Comparison of ENCODE assay signal across 24 mouse cellular contexts in genomic region chr5:141097878-141098277, GRCm38 (mm10).
DNase-seq lines count a peak whose midpoint lies in the region; ATAC-seq and TF ChIP-seq lines count a peak whose summit lies in the region.
"Had no signal": no experiment of that assay in that cellular context is flagged by ENCODE, and none has a peak within 500 bp of the region (broad histone marks: within the 10 kb centered on the region; RNA-seq: fewer than 3 reads in every experiment).

No protein-coding gene starts in this region.

- peak; percentile 73; the same call in 1 of the 2 replicates for ATAC-seq in forebrain, embryonic 13.5 days
- no peak for ATAC-seq in forebrain, embryonic 11.5 days (replicated peaks; ENCODE audit: low FRiP score)
- 0 out of 2 replicates have a peak, but pooled peaks have one; percentile 59 for ATAC-seq in heart, embryonic 11.5 days (replicated peaks; ENCODE audit: insufficient number of reproducible peaks, low FRiP score, low TSS enrichment)
- ATAC-seq in forebrain, postnatal 0 days, result peak; percentile 95
- peak; percentile 90 for ATAC-seq in heart, postnatal 0 days (ENCODE audit: insufficient read depth, low read depth)
- ATAC-seq: CD4-positive, CD25-positive, alpha-beta regulatory T cell, adult 4 months; liver, postnatal 0 days had no signal

- peak; percentile 94 for TF ChIP-seq EP300 in heart, postnatal 0 days (IDR thresholded peaks at IDR 0.05; ENCODE audit: low read depth)

- no peaks in the 10 kb centered on the region for H3K4me1 ChIP-seq in forebrain, embryonic 13.5 days
- H3K4me1 ChIP-seq in forebrain, embryonic 11.5 days (replicated peaks; ENCODE audit: control insufficient read depth, insufficient read depth, low read length), result no peaks in the 10 kb centered on the region
- peaks cover 3% of the 10 kb centered on the region; the same call in 1 of the 2 replicates for H3K4me1 ChIP-seq in heart, embryonic 11.5 days (ENCODE audit: control insufficient read depth, insufficient read depth, low read length)
- no peaks in the 10 kb centered on the region for H3K4me1 ChIP-seq in forebrain, postnatal 0 days (ENCODE audit: insufficient read depth)
- 0 out of 2 replicates have a peak, but pooled peaks cover 14% of the 10 kb centered on the region for H3K4me1 ChIP-seq in heart, postnatal 0 days (ENCODE audit: control insufficient read depth, insufficient read depth)
- no peaks in the 10 kb centered on the region for H3K4me1 ChIP-seq in hindbrain, embryonic 10.5 days (replicated peaks)
- H3K4me1 ChIP-seq: hindbrain, embryonic 12.5 days; limb, embryonic 12.5 days; midbrain, embryonic 12.5 days had no signal

- 39% methylated on average over 4 of the region's 4 CpGs for WGBS in forebrain, embryonic 13.5 days
- 70% methylated on average over 4 of the region's 4 CpGs for WGBS in forebrain, embryonic 11.5 days
- 15% methylated on average over 4 of the region's 4 CpGs for WGBS in heart, embryonic 11.5 days (ENCODE audit: insufficient replicate concordance)
- 37% methylated on average over 4 of the region's 4 CpGs for WGBS in forebrain, postnatal 0 days
- WGBS in heart, postnatal 0 days, result 19% methylated on average over 4 of the region's 4 CpGs
- 80% methylated on average over 4 of the region's 4 CpGs for WGBS in hindbrain, embryonic 10.5 days

- no peak overlapping the region for H3K9ac ChIP-seq in forebrain, embryonic 13.5 days
- H3K9ac ChIP-seq in forebrain, embryonic 11.5 days (ENCODE audit: low read length), result no peak overlapping the region
- H3K9ac ChIP-seq in heart, embryonic 11.5 days (ENCODE audit: low read depth, low read length), result no peak overlapping the region
- no peak overlapping the region for H3K9ac ChIP-seq in forebrain, postnatal 0 days
- H3K9ac ChIP-seq in heart, postnatal 0 days (replicated peaks; ENCODE audit: low read depth, low read length), result no peak overlapping the region
- H3K9ac ChIP-seq: hindbrain, embryonic 12.5 days; limb, embryonic 12.5 days; liver, postnatal 0 days; midbrain, embryonic 12.5 days; neural tube, embryonic 15.5 days had no signal

- H3K4me2 ChIP-seq in forebrain, embryonic 13.5 days, result no peak overlapping the region
- no peak overlapping the region for H3K4me2 ChIP-seq in forebrain, embryonic 11.5 days (ENCODE audit: low read depth, low read length, severe bottlenecking)
- no peak overlapping the region for H3K4me2 ChIP-seq in heart, embryonic 11.5 days
- H3K4me2 ChIP-seq in forebrain, postnatal 0 days (ENCODE audit: low read depth), result no peak overlapping the region
- H3K4me2 ChIP-seq in heart, postnatal 0 days (ENCODE audit: low read depth, low read length), result 0 out of 2 replicates have a peak overlapping the region, but pooled peaks have one; percentile 9
- H3K4me2 ChIP-seq: hindbrain, embryonic 12.5 days; limb, embryonic 12.5 days; liver, embryonic 11.5 days; midbrain, embryonic 12.5 days; neural tube, embryonic 15.5 days had no signal

- H3K36me3 ChIP-seq in forebrain, embryonic 13.5 days (ENCODE audit: poor library complexity, severe bottlenecking), result no peaks in the 10 kb centered on the region
- H3K36me3 ChIP-seq in forebrain, embryonic 11.5 days (ENCODE audit: control insufficient read depth, insufficient read depth, low read length), result no peaks in the 10 kb centered on the region
- no peaks in the 10 kb centered on the region for H3K36me3 ChIP-seq in heart, embryonic 11.5 days (ENCODE audit: control insufficient read depth, insufficient read depth, low read length)
- no peaks in the 10 kb centered on the region for H3K36me3 ChIP-seq in forebrain, postnatal 0 days (ENCODE audit: insufficient read depth)
- H3K36me3 ChIP-seq in heart, postnatal 0 days (replicated peaks; ENCODE audit: control insufficient read depth, insufficient read depth, low read length), result no peaks in the 10 kb centered on the region
- no peaks in the 10 kb centered on the region for H3K36me3 ChIP-seq in hindbrain, embryonic 10.5 days
- H3K36me3 ChIP-seq: hindbrain, embryonic 12.5 days; limb, embryonic 12.5 days; midbrain, embryonic 12.5 days; neural tube, embryonic 15.5 days had no signal

- H3K27ac ChIP-seq in forebrain, embryonic 13.5 days, result no peak overlapping the region
- no peak overlapping the region for H3K27ac ChIP-seq in forebrain, embryonic 11.5 days (ENCODE audit: low read depth, low read length)
- H3K27ac ChIP-seq in heart, embryonic 11.5 days (ENCODE audit: low read depth, low read length), result no peak overlapping the region; the same call in 1 of the 2 replicates
- no peak overlapping the region for H3K27ac ChIP-seq in forebrain, postnatal 0 days (ENCODE audit: low read depth, low read length)
- no peak overlapping the region for H3K27ac ChIP-seq in heart, postnatal 0 days (ENCODE audit: low read depth)
- H3K27ac ChIP-seq in hindbrain, embryonic 10.5 days, result no peak overlapping the region
- H3K27ac ChIP-seq: gastrocnemius, adult 2 months; hindbrain, embryonic 12.5 days; limb, embryonic 12.5 days; midbrain, embryonic 12.5 days; neural tube, embryonic 15.5 days had no signal

- no peaks in the 10 kb centered on the region for H3K9me3 ChIP-seq in forebrain, embryonic 13.5 days (replicated peaks)
- H3K9me3 ChIP-seq in forebrain, embryonic 11.5 days (ENCODE audit: control insufficient read depth, low read length), result no peaks in the 10 kb centered on the region
- H3K9me3 ChIP-seq in heart, embryonic 11.5 days (replicated peaks; ENCODE audit: control insufficient read depth, low read length), result no peaks in the 10 kb centered on the region
- no peaks in the 10 kb centered on the region for H3K9me3 ChIP-seq in forebrain, postnatal 0 days (ENCODE audit: low read length)
- H3K9me3 ChIP-seq in heart, postnatal 0 days (replicated peaks; ENCODE audit: control insufficient read depth, low read length), result no peaks in the 10 kb centered on the region
- H3K9me3 ChIP-seq in hindbrain, embryonic 10.5 days, result no peaks in the 10 kb centered on the region
- H3K9me3 ChIP-seq: hindbrain, embryonic 12.5 days; limb, embryonic 12.5 days; midbrain, embryonic 12.5 days; neural tube, embryonic 15.5 days had no signal

- H3K27me3 ChIP-seq in forebrain, embryonic 13.5 days, result 0 out of 2 replicates have a peak, but pooled peaks cover 3% of the 10 kb centered on the region
- no peaks in the 10 kb centered on the region for H3K27me3 ChIP-seq in forebrain, embryonic 11.5 days (ENCODE audit: control insufficient read depth, insufficient read depth, low read length)
- H3K27me3 ChIP-seq in heart, embryonic 11.5 days (ENCODE audit: control insufficient read depth, insufficient read depth, low read length), result peaks cover 3% of the 10 kb centered on the region; the same call in 1 of the 2 replicates
- H3K27me3 ChIP-seq in forebrain, postnatal 0 days (ENCODE audit: insufficient read depth, low read length), result no peaks in the 10 kb centered on the region
- 0 out of 2 replicates have a peak, but pooled peaks cover 3% of the 10 kb centered on the region for H3K27me3 ChIP-seq in heart, postnatal 0 days (ENCODE audit: control insufficient read depth, insufficient read depth, low read length)
- H3K27me3 ChIP-seq in hindbrain, embryonic 10.5 days (ENCODE audit: insufficient read depth, poor library complexity, severe bottlenecking), result no peaks in the 10 kb centered on the region
- H3K27me3 ChIP-seq: hindbrain, embryonic 12.5 days; limb, embryonic 12.5 days; midbrain, embryonic 12.5 days; neural tube, embryonic 15.5 days had no signal

- TF ChIP-seq CTCF in forebrain, postnatal 0 days (IDR thresholded peaks at IDR 0.05; ENCODE audit: low read depth), result no peak
- TF ChIP-seq CTCF in heart, postnatal 0 days (IDR thresholded peaks at IDR 0.05; ENCODE audit: low read depth), result no peak

- no peak for DNase-seq in forebrain, embryonic 11.5 days (ENCODE audit: low spot score)
- DNase-seq in heart, adult 9 months (ENCODE audit: low spot score in 2 of 2), result no peak
- DNase-seq in forebrain, postnatal 0 days, result no peak
- DNase-seq in heart, postnatal 0 days (ENCODE audit: low spot score), result peak; percentile 81
- no peak for DNase-seq in hindbrain, embryonic 10.5 days (ENCODE audit: low spot score)
- no peak for DNase-seq in right cerebral cortex, postnatal 10 days (ENCODE audit: low spot score in 2 of 2)
- DNase-seq: adrenal gland, postnatal 14 days; cerebellum, adult 8-10 months; cerebellum, postnatal 36 days; gastrocnemius, adult 2 months; kidney, adult 18-20 months; kidney, postnatal 4 days; liver, postnatal 0 days; lung, postnatal 10 days; right cerebral cortex, postnatal 14 days; thymus, postnatal 14 days had no signal

- H3K4me3 ChIP-seq in forebrain, embryonic 13.5 days, result no peak overlapping the region
- no peak overlapping the region for H3K4me3 ChIP-seq in forebrain, embryonic 11.5 days (ENCODE audit: low read depth, low read length)
- no peak overlapping the region for H3K4me3 ChIP-seq in heart, embryonic 11.5 days (ENCODE audit: low read depth, low read length)
- H3K4me3 ChIP-seq in forebrain, postnatal 0 days (ENCODE audit: low read depth, low read length), result no peak overlapping the region
- H3K4me3 ChIP-seq in heart, postnatal 0 days (ENCODE audit: low read depth, low read length), result no peak overlapping the region
- no peak overlapping the region for H3K4me3 ChIP-seq in hindbrain, embryonic 10.5 days
- H3K4me3 ChIP-seq: gastrocnemius, adult 2 months; hindbrain, embryonic 12.5 days; limb, embryonic 12.5 days; midbrain, embryonic 12.5 days; neural tube, embryonic 15.5 days had no signal
